Comparison of ENCODE assay signal across 8 mouse cellular contexts in genomic region chr5:99339790-99340189, GRCm38 (mm10).
DNase-seq lines count a peak whose midpoint lies in the region; ATAC-seq and TF ChIP-seq lines count a peak whose summit lies in the region.

No protein-coding gene starts in this region.

- H3K4me3 ChIP-seq in spleen, adult 2 months (ENCODE audit: extremely low read depth, insufficient read depth, insufficient read length), result peak overlapping the region; percentile 1; the same call in 1 of the 2 replicates
- H3K4me3 ChIP-seq in embryonic facial prominence, embryonic 10.5 days, result no peak overlapping the region
- H3K4me3 ChIP-seq in heart, embryonic 16.5 days (ENCODE audit: low read length), result peak overlapping the region; percentile 49
- H3K4me3 ChIP-seq in lung, postnatal 0 days (ENCODE audit: low read depth, low read length), result peak overlapping the region; percentile 33

- DNase-seq in spleen, adult 2 months (ENCODE audit: low read depth in 1 of 2, low spot score in 2 of 2), result peak in 1 of 2 experiments; percentile 28
- DNase-seq in spleen, adult 12 weeks (ENCODE audit: low spot score), result no peak
- no peak for DNase-seq in embryonic facial prominence, embryonic 10.5 days (ENCODE audit: low spot score)
- peak; percentile 65 to 77 for DNase-seq in kidney, postnatal 36 days
- DNase-seq in lung, postnatal 0 days (ENCODE audit: low spot score), result peak; percentile 78
- DNase-seq in telencephalon, adult 2 months (ENCODE audit: low read depth, low spot score), result peak; percentile 29

- TF ChIP-seq POLR2A in spleen, adult 2 months (IDR thresholded peaks at IDR 0.05; ENCODE audit: low read depth, low read length), result no peak

- no peaks in the 10 kb centered on the region for H3K27me3 ChIP-seq in spleen, adult 2 months (ENCODE audit: control insufficient read depth, insufficient read depth, low read length)
- H3K27me3 ChIP-seq in embryonic facial prominence, embryonic 10.5 days (replicated peaks; ENCODE audit: low read depth, poor library complexity, severe bottlenecking), result no peaks in the 10 kb centered on the region
- no peaks in the 10 kb centered on the region for H3K27me3 ChIP-seq in heart, embryonic 16.5 days (ENCODE audit: control insufficient read depth, insufficient read depth, low read length)
- no peaks in the 10 kb centered on the region for H3K27me3 ChIP-seq in lung, postnatal 0 days (replicated peaks; ENCODE audit: insufficient read depth, low read length)

- peak overlapping the region; percentile 66 for H3K9ac ChIP-seq in heart, embryonic 16.5 days (ENCODE audit: low read length)
- 0 out of 2 replicates have a peak overlapping the region, but pooled peaks have one; percentile 16 for H3K9ac ChIP-seq in lung, postnatal 0 days (replicated peaks; ENCODE audit: low read depth)

- peak overlapping the region; percentile 31; the same call in 1 of the 2 replicates for H3K27ac ChIP-seq in spleen, adult 2 months (ENCODE audit: insufficient read depth, low read length)
- 0 out of 2 replicates have a peak overlapping the region, but pooled peaks have one; percentile 44 for H3K27ac ChIP-seq in embryonic facial prominence, embryonic 10.5 days (replicated peaks)
- peak overlapping the region; percentile 85 for H3K27ac ChIP-seq in heart, embryonic 16.5 days (ENCODE audit: low read length)
- H3K27ac ChIP-seq in lung, postnatal 0 days (ENCODE audit: low read length), result peak overlapping the region; percentile 77

- H3K9me3 ChIP-seq in embryonic facial prominence, embryonic 10.5 days, result no peaks in the 10 kb centered on the region
- H3K9me3 ChIP-seq in heart, embryonic 16.5 days (replicated peaks; ENCODE audit: control insufficient read depth, low read length), result no peaks in the 10 kb centered on the region
- H3K9me3 ChIP-seq in lung, postnatal 0 days (ENCODE audit: low read length), result no peaks in the 10 kb centered on the region

- WGBS in spleen, adult 2 months, result 51% methylated on average over 15 of the region's 15 CpGs
- 66% methylated on average over 15 of the region's 15 CpGs for WGBS in embryonic facial prominence, embryonic 10.5 days
- 7% methylated on average over 15 of the region's 15 CpGs for WGBS in heart, embryonic 16.5 days
- WGBS in lung, postnatal 0 days, result 13% methylated on average over 15 of the region's 15 CpGs

- peak; percentile 91 for ATAC-seq in heart, embryonic 16.5 days (replicated peaks; ENCODE audit: extremely low read depth, insufficient read depth, low FRiP score)
- peak; percentile 90 for ATAC-seq in lung, postnatal 0 days
- ATAC-seq in erythroid progenitor cell, adult 5-6 weeks (replicated peaks; ENCODE audit: low FRiP score, poor library complexity, severe bottlenecking), result no peak

- no peak for TF ChIP-seq CTCF in spleen, adult 2 months (IDR thresholded peaks at IDR 0.05; ENCODE audit: extremely low read depth, insufficient read depth, insufficient read length, insufficient replicate concordance)
- TF ChIP-seq CTCF in lung, postnatal 0 days (IDR thresholded peaks at IDR 0.05), result no peak

- no peak for TF ChIP-seq EP300 in lung, postnatal 0 days (IDR thresholded peaks at IDR 0.05)

- H3K36me3 ChIP-seq in spleen, adult 2 months (ENCODE audit: control insufficient read depth, insufficient read depth, low read length), result no peaks in the 10 kb centered on the region
- H3K36me3 ChIP-seq in embryonic facial prominence, embryonic 10.5 days (replicated peaks), result no peaks in the 10 kb centered on the region
- no peaks in the 10 kb centered on the region for H3K36me3 ChIP-seq in heart, embryonic 16.5 days (ENCODE audit: control insufficient read depth, insufficient read depth)
- no peaks in the 10 kb centered on the region for H3K36me3 ChIP-seq in lung, postnatal 0 days (ENCODE audit: insufficient read depth, low read length)

- peaks cover 11% of the 10 kb centered on the region; the same call in 1 of the 2 replicates for H3K4me1 ChIP-seq in spleen, adult 2 months (ENCODE audit: control insufficient read depth, insufficient read depth, insufficient read length)
- H3K4me1 ChIP-seq in embryonic facial prominence, embryonic 10.5 days, result peaks cover 17% of the 10 kb centered on the region
- peaks cover 6% of the 10 kb centered on the region for H3K4me1 ChIP-seq in heart, embryonic 16.5 days (ENCODE audit: control insufficient read depth, insufficient read depth, low read length)
- no peaks in the 10 kb centered on the region for H3K4me1 ChIP-seq in lung, postnatal 0 days (ENCODE audit: insufficient read depth, low read depth, low read length)

- H3K4me2 ChIP-seq in heart, embryonic 16.5 days (ENCODE audit: low read depth, low read length), result peak overlapping the region; percentile 67
- H3K4me2 ChIP-seq in lung, postnatal 0 days (replicated peaks; ENCODE audit: low read depth, low read length), result peak overlapping the region; percentile 61

Comparison
In these comparisons a context has a peak if more than half of its experiments do, and no peak if none do; other contexts are left out.
1. DNase-seq: peak in kidney, postnatal 36 days (2 of 2), lung, postnatal 0 days (single experiment) and telencephalon, adult 2 months (single experiment); none in spleen, adult 12 weeks (single experiment) and embryonic facial prominence, embryonic 10.5 days (single experiment).
2. H3K27ac ChIP-seq: peak in every context shown above with its lines; median percentile 85 in heart, embryonic 16.5 days; 77 in lung, postnatal 0 days; 44 in embryonic facial prominence, embryonic 10.5 days; 31 in spleen, adult 2 months.